ENCODE assay signal across 7 mouse cellular contexts in genomic region chr17:56461771-56462743, GRCm38 (mm10). TPM values are rescaled to one million over a fixed set of nuclear protein-coding genes. Genes with fewer than 3 reads are reported as not detected.
DNase-seq lines count a peak whose midpoint lies in the region; ATAC-seq lines count a peak whose summit lies in the region.

No protein-coding gene starts in this region.

- under 1% methylated on average over 76 of the region's 77 CpGs for WGBS in embryonic facial prominence, embryonic 12.5 days
- under 1% methylated on average over 77 of the region's 77 CpGs for WGBS in limb, embryonic 11.5 days
- WGBS in midbrain, embryonic 14.5 days, result under 1% methylated on average over 77 of the region's 77 CpGs

- H3K4me2 ChIP-seq in embryonic facial prominence, embryonic 12.5 days (replicated peaks), result peak overlapping the region; percentile 86
- H3K4me2 ChIP-seq in limb, embryonic 11.5 days (ENCODE audit: low read depth, severe bottlenecking), result peak overlapping the region; percentile 93
- peak overlapping the region; percentile 63 for H3K4me2 ChIP-seq in midbrain, embryonic 14.5 days (ENCODE audit: low read length)

- H3K27ac ChIP-seq in embryonic facial prominence, embryonic 12.5 days, result peak overlapping the region; percentile 97
- peak overlapping the region; percentile 92 for H3K27ac ChIP-seq in limb, embryonic 11.5 days (replicated peaks; ENCODE audit: low read depth, low read length)
- peak overlapping the region; percentile 87 for H3K27ac ChIP-seq in midbrain, embryonic 14.5 days (replicated peaks; ENCODE audit: low read depth, low read length)

- H3K4me3 ChIP-seq in embryonic facial prominence, embryonic 12.5 days, result peak overlapping the region; percentile 75
- H3K4me3 ChIP-seq in limb, embryonic 11.5 days (ENCODE audit: low read depth, low read length), result peak overlapping the region; percentile 70
- H3K4me3 ChIP-seq in midbrain, embryonic 14.5 days (replicated peaks; ENCODE audit: low read depth, low read length), result peak overlapping the region; percentile 44

- peaks cover 56% of the 10 kb centered on the region for H3K4me1 ChIP-seq in embryonic facial prominence, embryonic 12.5 days
- H3K4me1 ChIP-seq in limb, embryonic 11.5 days (ENCODE audit: control insufficient read depth, insufficient read depth, low read length), result peaks cover 21% of the 10 kb centered on the region
- H3K4me1 ChIP-seq in midbrain, embryonic 14.5 days (ENCODE audit: control insufficient read depth, insufficient read depth, low read length), result peaks cover 55% of the 10 kb centered on the region

- peak overlapping the region; percentile 81 for H3K9ac ChIP-seq in embryonic facial prominence, embryonic 12.5 days
- peak overlapping the region; percentile 81 for H3K9ac ChIP-seq in limb, embryonic 11.5 days (ENCODE audit: low read length)
- H3K9ac ChIP-seq in midbrain, embryonic 14.5 days (replicated peaks; ENCODE audit: low read length), result peak overlapping the region; percentile 45

- peak; percentile 92 for ATAC-seq in embryonic facial prominence, embryonic 12.5 days (ENCODE audit: insufficient number of reproducible peaks, insufficient read depth, low FRiP score, low TSS enrichment)
- ATAC-seq in limb, embryonic 11.5 days (ENCODE audit: insufficient number of reproducible peaks, low FRiP score, low TSS enrichment, low read depth), result peak; percentile 91
- peak; percentile 91 for ATAC-seq in midbrain, embryonic 14.5 days (ENCODE audit: low FRiP score, low TSS enrichment)

- H3K36me3 ChIP-seq in embryonic facial prominence, embryonic 12.5 days, result peaks cover 14% of the 10 kb centered on the region
- H3K36me3 ChIP-seq in limb, embryonic 11.5 days (ENCODE audit: control insufficient read depth, insufficient read depth, low read length), result no peaks in the 10 kb centered on the region
- peaks cover 10% of the 10 kb centered on the region for H3K36me3 ChIP-seq in midbrain, embryonic 14.5 days (ENCODE audit: control insufficient read depth, insufficient read depth, low read length)

- peak; percentile 98 for DNase-seq in adrenal gland, postnatal 25 days
- peak; percentile 100 for DNase-seq in heart, adult 11 months
- peak; percentile 98 for DNase-seq in kidney, adult 18-20 months
- peak; percentile 100 for DNase-seq in limb, embryonic 11.5 days (ENCODE audit: low spot score)
- peak; percentile 98 for DNase-seq in midbrain, embryonic 14.5 days
- peak; percentile 89 to 97 for DNase-seq in spleen, adult 18-20 months

- no peaks in the 10 kb centered on the region for H3K27me3 ChIP-seq in embryonic facial prominence, embryonic 12.5 days
- H3K27me3 ChIP-seq in limb, embryonic 11.5 days (ENCODE audit: control insufficient read depth, insufficient read depth, low read length), result no peaks in the 10 kb centered on the region
- H3K27me3 ChIP-seq in midbrain, embryonic 14.5 days (ENCODE audit: control insufficient read depth, insufficient read depth, low read length), result no peaks in the 10 kb centered on the region

- H3K9me3 ChIP-seq in embryonic facial prominence, embryonic 12.5 days, result no peaks in the 10 kb centered on the region
- no peaks in the 10 kb centered on the region for H3K9me3 ChIP-seq in limb, embryonic 11.5 days (ENCODE audit: control insufficient read depth, low read length)
- no peaks in the 10 kb centered on the region for H3K9me3 ChIP-seq in midbrain, embryonic 14.5 days (ENCODE audit: control insufficient read depth, low read length)

RNA-seq across cellular contexts. Expression of gene Ptprs, which starts 14.2 kb away (rescaled TPM):
- total RNA-seq in adrenal gland, postnatal 25 days (2021), result 165 and 222 TPM in 2 replicates
- polyA plus RNA-seq in embryonic facial prominence, embryonic 12.5 days (2016; fragmentation: Nextera tagmentation; extraction: Ambion mirVana), result 158 and 167 TPM in 2 replicates
- 82.5 and 86.2 TPM in 2 replicates for polyA plus RNA-seq in limb, embryonic 11.5 days (2014; fragmentation: Nextera tagmentation; extraction: Ambion mirVana)
- polyA plus RNA-seq in midbrain, embryonic 14.5 days (2014; fragmentation: Nextera tagmentation; extraction: Ambion mirVana), result 304 and 345 TPM in 2 replicates

RNA-seq across cellular contexts. Expression of gene Znrf4, which starts 50.2 kb away (rescaled TPM):
- total RNA-seq in adrenal gland, postnatal 25 days (2021), result not detected in 2 replicates
- not detected in 2 replicates for polyA plus RNA-seq in embryonic facial prominence, embryonic 12.5 days (2016; fragmentation: Nextera tagmentation; extraction: Ambion mirVana)
- not detected in 2 replicates for polyA plus RNA-seq in limb, embryonic 11.5 days (2014; fragmentation: Nextera tagmentation; extraction: Ambion mirVana)
- polyA plus RNA-seq in midbrain, embryonic 14.5 days (2014; fragmentation: Nextera tagmentation; extraction: Ambion mirVana), result not detected in 2 replicates

Comparison
In these comparisons a context has a peak if more than half of its experiments do, and no peak if none do; other contexts are left out.
1. Peak in every context shown above with its lines: DNase-seq, ATAC-seq, H3K4me3 ChIP-seq and H3K27ac ChIP-seq.